Mouse (Mus musculus) kidney, embryonic 14.5 days (tissue): Measurements from ENCODE around the gene Dapk1. TPM values are rescaled to one million over a fixed set of nuclear protein-coding genes. Genes with fewer than 3 reads are reported as not detected.

Experiments used
- ATAC-seq: fragments of 200-750 bp; cut with Nextera tagmentation; 2 replicates; pipeline ENCODE4 v1.8.0; 2017; ENCODE audit warnings: moderate number of reproducible peaks, mild to moderate bottlenecking, moderate TSS enrichment, moderate library complexity; ENCODE audit not compliant: low FRiP score, low TSS enrichment
- H3K27ac ChIP-seq: fragments of 300-500 bp; sonication (generic); 2 replicates; pipeline ENCODE4 v1.5.1; 2014; ENCODE audit warnings: low read depth, mild to moderate bottlenecking, low read length, moderate library complexity, mixed read lengths
- H3K27me3 ChIP-seq: fragments of 300-500 bp; sonication (generic); 2 replicates; pipeline ENCODE4 v1.6.1; 2014; ENCODE audit warnings: mild to moderate bottlenecking, low read length; ENCODE audit not compliant: control insufficient read depth, insufficient read depth
- H3K36me3 ChIP-seq: fragments of 300-500 bp; sonication (generic); 2 replicates; pipeline ENCODE4 v1.6.1; 2014; ENCODE audit warnings: low read length, mixed read lengths; ENCODE audit not compliant: control insufficient read depth, insufficient read depth
- H3K4me1 ChIP-seq: fragments of 300-500 bp; sonication (generic); 2 replicates; pipeline ENCODE4 v1.6.1; 2014; ENCODE audit warnings: low read length, mixed read lengths; ENCODE audit not compliant: control insufficient read depth, insufficient read depth
- H3K4me2 ChIP-seq: fragments of 300-500 bp; sonication (generic); replicated peaks from 2 replicates; pipeline ENCODE4 v1.6.1; 2014; ENCODE audit warnings: low read depth, mild to moderate bottlenecking, low read length
- H3K4me3 ChIP-seq: fragments of 300-500 bp; sonication (generic); 2 replicates; pipeline ENCODE4 v1.5.1; 2014; ENCODE audit warnings: mild to moderate bottlenecking, low read length
- H3K9ac ChIP-seq: fragments of 300-500 bp; sonication (generic); 2 replicates; pipeline ENCODE4 v1.6.1; 2014; ENCODE audit warnings: low read depth, mild to moderate bottlenecking, low read length, moderate library complexity
- H3K9me3 ChIP-seq: fragments of 300-500 bp; sonication (generic); 2 replicates; pipeline ENCODE4 v1.6.1; 2016; ENCODE audit warnings: low read length; ENCODE audit not compliant: control insufficient read depth
- WGBS: fragments of 180-500 bp; shearing (Covaris S2); extraction: QIAGEN DNeasy Blood & Tissue Kit; methylation state at CpG from one replicate; pipeline ENCODE4 v1.1.7; 2014; 5-methylcytosine and 5-hydroxymethylcytosine counted together
- polyA plus RNA-seq: library from polyadenylated mRNA; unstranded; fragments of >200 nt; fragmentation: Nextera tagmentation; extraction: Ambion mirVana; gene quantifications from 2 replicates; pipeline ENCODE4 v1.2.1, GENCODE M21; 2014

Dapk1 gene
- polyA plus RNA-seq, 1 experiment from 2014 or later = 24.5 TPM

DNA sequence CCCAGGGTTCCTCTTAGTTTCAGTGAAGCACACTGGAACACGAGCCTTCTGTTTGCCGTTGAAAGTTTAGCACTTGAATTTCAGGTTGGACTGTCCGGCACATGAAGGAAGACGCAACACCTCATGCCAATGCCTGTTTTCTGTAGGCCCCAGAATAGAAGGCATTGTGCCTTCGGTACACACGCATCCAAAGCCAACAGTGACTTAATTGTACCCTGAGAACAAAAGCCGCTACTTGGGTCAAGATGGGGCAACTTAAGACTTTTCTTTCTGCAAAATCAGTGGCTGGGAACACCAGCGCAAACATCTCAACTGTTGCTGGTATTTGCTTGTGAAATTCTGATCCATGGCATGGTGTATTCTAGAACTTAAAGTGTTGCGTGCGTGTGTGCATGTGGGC, 63.1 kb downstream of the Dapk1 start:
- H3K27ac ChIP-seq = no peak overlapping the region
- no peak overlapping the region for H3K4me2 ChIP-seq
- no peak for ATAC-seq
- H3K27me3 ChIP-seq = no peaks in the 10 kb centered on the region
- H3K9me3 ChIP-seq = no peaks in the 10 kb centered on the region
- no peak overlapping the region for H3K4me3 ChIP-seq
- 86% methylated on average over 10 of the region's 10 CpGs for WGBS
- H3K4me1 ChIP-seq = 0 out of 2 replicates have a peak, but pooled peaks cover 7% of the 10 kb centered on the region
- H3K9ac ChIP-seq = no peak overlapping the region
- H3K36me3 ChIP-seq = no peaks in the 10 kb centered on the region

- Histone ChIP-seq H3K9me3 (no peaks in the 10 kb centered on the region), H3K9ac (no peak overlapping the region), H3K4me1 (0 out of 2 replicates have a peak, but pooled peaks cover 3% of the 10 kb centered on the region), H3K4me2 (no peak overlapping the region), H3K27ac (no peak overlapping the region), H3K36me3 (no peaks in the 10 kb centered on the region), H3K27me3 (no peaks in the 10 kb centered on the region), H3K4me3 (no peak overlapping the region)
- WGBS = 89% methylated on average over 4 of the region's 4 CpGs
- no peak for ATAC-seq
These were observed 63.7 kb downstream of the Dapk1 start for GRCm38 (mm10) chr13:60665402-60665801.

DNA sequence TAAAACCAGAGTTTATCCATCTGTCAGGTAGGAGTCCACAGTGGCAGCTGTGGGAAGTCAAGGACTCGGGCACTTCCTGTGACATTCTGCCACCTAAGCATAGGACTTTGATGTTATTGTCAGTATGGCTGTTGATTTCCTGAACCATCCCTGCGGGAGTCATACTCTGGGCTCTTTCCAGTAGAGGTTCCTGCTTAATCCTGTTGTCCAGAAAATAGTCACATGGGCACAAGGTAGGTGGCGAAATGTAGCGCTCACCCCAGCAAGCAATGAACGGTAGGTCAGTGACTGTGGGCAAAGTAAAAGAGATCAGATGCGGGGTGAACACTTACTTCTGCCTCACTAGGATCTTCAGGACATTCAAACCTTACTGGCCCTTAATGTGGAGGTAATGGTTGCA, 66.3 kb downstream of the Dapk1 start:
- Histone ChIP-seq H3K4me1 (no peaks in the 10 kb centered on the region), H3K9ac (no peak overlapping the region), H3K27me3 (no peaks in the 10 kb centered on the region), H3K9me3 (no peaks in the 10 kb centered on the region), H3K36me3 (no peaks in the 10 kb centered on the region), H3K27ac (no peak overlapping the region), H3K4me2 (no peak overlapping the region), H3K4me3 (no peak overlapping the region)
- no peak for ATAC-seq
- WGBS = 76% methylated on average over 6 of the region's 6 CpGs

DNA sequence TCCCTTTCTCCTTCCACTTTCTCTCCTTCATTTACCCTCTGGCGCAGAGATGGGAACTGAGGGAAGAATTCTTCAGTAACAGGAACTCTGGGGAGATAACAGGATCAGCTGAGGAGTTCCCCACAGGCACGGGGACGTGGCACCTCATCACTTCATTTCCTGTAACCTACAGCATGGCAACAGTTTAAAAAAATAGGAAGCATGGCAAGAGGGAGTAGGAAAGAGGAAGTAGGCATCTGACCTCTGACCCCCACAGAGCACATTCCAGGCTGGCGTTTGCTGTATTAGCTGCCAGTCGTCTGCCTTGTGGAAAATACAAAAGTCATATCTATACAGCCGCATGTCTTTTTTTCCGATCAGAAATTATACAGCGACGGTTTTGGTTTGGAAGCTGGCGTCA, 68.9 kb downstream of the Dapk1 start:
- Histone ChIP-seq H3K27ac (no peak overlapping the region), H3K4me1 (peaks cover 16% of the 10 kb centered on the region), H3K27me3 (no peaks in the 10 kb centered on the region), H3K9me3 (no peaks in the 10 kb centered on the region), H3K4me2 (no peak overlapping the region), H3K36me3 (no peaks in the 10 kb centered on the region), H3K9ac (no peak overlapping the region), H3K4me3 (no peak overlapping the region)
- WGBS = 43% methylated on average over 10 of the region's 10 CpGs
- ATAC-seq = no peak

- peaks cover 23% of the 10 kb centered on the region for H3K4me1 ChIP-seq
- H3K4me3 ChIP-seq = no peak overlapping the region
- 40% methylated on average over 10 of the region's 10 CpGs for WGBS
- H3K9me3 ChIP-seq = no peaks in the 10 kb centered on the region
- no peak overlapping the region for H3K4me2 ChIP-seq
- H3K27ac ChIP-seq = no peak overlapping the region
- H3K27me3 ChIP-seq = no peaks in the 10 kb centered on the region
- no peaks in the 10 kb centered on the region for H3K36me3 ChIP-seq
- ATAC-seq = no peak
- no peak overlapping the region for H3K9ac ChIP-seq
These were observed 69.5 kb downstream of the Dapk1 start for GRCm38 (mm10) chr13:60671235-60671634.

- no peak overlapping the region for H3K4me3 ChIP-seq
- no peaks in the 10 kb centered on the region for H3K27me3 ChIP-seq
- ATAC-seq = no peak
- WGBS = 66% methylated on average over 8 of the region's 8 CpGs
- H3K4me1 ChIP-seq = peaks cover 24% of the 10 kb centered on the region
- no peak overlapping the region for H3K27ac ChIP-seq
- no peak overlapping the region for H3K9ac ChIP-seq
- H3K4me2 ChIP-seq = no peak overlapping the region
- no peaks in the 10 kb centered on the region for H3K9me3 ChIP-seq
- no peaks in the 10 kb centered on the region for H3K36me3 ChIP-seq
These were observed 70.5 kb downstream of the Dapk1 start for GRCm38 (mm10) chr13:60672287-60672686.

GRCm38 (mm10) chr13:60672882-60673675, 71.3 kb downstream of the Dapk1 start:
- WGBS = 83% methylated on average over 11 of the region's 11 CpGs
- H3K36me3 ChIP-seq = no peaks in the 10 kb centered on the region
- H3K9me3 ChIP-seq = no peaks in the 10 kb centered on the region
- no peak overlapping the region for H3K27ac ChIP-seq
- no peak overlapping the region for H3K9ac ChIP-seq
- H3K4me2 ChIP-seq = no peak overlapping the region
- ATAC-seq = no peak
- peaks cover 24% of the 10 kb centered on the region for H3K4me1 ChIP-seq
- H3K27me3 ChIP-seq = no peaks in the 10 kb centered on the region
- no peak overlapping the region for H3K4me3 ChIP-seq

DNA sequence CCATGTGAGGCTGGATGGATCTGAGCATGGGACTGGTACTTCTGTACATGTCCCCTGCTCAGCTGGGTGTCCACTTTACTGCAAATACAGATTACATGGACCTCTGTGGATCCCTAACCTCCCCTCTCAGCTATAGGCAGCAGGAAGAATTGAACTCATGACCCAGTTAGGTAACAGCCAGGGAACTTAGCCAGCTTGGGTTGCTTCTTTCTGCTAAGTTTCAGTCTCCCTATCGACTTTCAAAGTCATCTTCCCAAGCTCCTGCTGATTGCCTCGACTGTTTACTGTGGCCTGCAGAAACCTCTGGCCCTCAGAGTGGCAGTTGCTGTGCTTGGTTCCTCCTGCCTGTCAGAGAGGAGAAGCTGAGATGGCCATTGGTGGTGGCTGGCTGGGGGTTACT, 72.6 kb downstream of the Dapk1 start:
- H3K27me3 ChIP-seq = no peaks in the 10 kb centered on the region
- 0 out of 2 replicates have a peak, but pooled peaks have one; percentile 33 for ATAC-seq

DNA sequence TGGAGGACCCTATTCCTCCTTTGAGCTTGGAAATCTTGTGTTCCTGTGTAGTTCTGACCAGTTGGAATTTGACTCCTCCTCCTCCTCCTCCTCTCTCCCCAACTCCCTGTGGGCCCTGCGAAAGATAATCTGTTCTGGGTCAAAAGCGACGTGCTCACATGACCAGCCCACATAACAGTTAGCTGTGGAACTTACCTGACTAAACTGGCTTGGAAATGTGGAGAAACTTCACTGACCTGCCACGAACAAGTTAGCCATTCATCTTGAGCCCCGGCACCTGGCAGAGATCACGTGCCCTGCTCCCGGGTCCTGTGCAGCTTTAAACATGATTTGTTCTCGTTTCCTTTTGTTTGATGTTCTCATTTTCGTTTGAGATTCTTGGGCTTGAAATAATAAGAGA, 73.2 kb downstream of the Dapk1 start:
- Histone ChIP-seq H3K4me1 (peaks cover 24% of the 10 kb centered on the region), H3K27me3 (no peaks in the 10 kb centered on the region), H3K27ac (peak overlapping the region; percentile 73), H3K36me3 (no peaks in the 10 kb centered on the region), H3K4me2 (peak overlapping the region; percentile 32; the same call in 1 of the 2 replicates), H3K4me3 (0 out of 2 replicates have a peak overlapping the region, but pooled peaks have one; percentile 2), H3K9ac (no peak overlapping the region; the same call in 1 of the 2 replicates), H3K9me3 (no peaks in the 10 kb centered on the region)
- 2% methylated on average over 9 of the region's 9 CpGs for WGBS
- peak; percentile 85 for ATAC-seq

More for the DNA sequence above, 72.6 kb downstream of the Dapk1 start:
- Histone ChIP-seq H3K36me3 (no peaks in the 10 kb centered on the region), H3K4me3 (no peak overlapping the region), H3K9ac (peak overlapping the region; percentile 23; the same call in 1 of the 2 replicates), H3K9me3 (no peaks in the 10 kb centered on the region), H3K27ac (peak overlapping the region; percentile 73; the same call in 1 of the 2 replicates), H3K4me2 (no peak overlapping the region), H3K4me1 (peaks cover 24% of the 10 kb centered on the region)
- WGBS = 3% methylated on average over 2 of the region's 2 CpGs
